18 mouse cellular contexts compared by ENCODE assay signal in genomic region chr9:23306226-23306625, GRCm38 (mm10).
"Had no signal": no experiment of that assay in that cellular context is flagged by ENCODE, and none has a peak within 500 bp of the region (broad histone marks: within the 10 kb centered on the region; RNA-seq: fewer than 3 reads in every experiment).

No protein-coding gene starts in this region.

- DNase-seq: layer of hippocampus, postnatal 36 days; liver, embryonic 13.5 days; retina, postnatal 1 day; right cerebral cortex, postnatal 25 days; spleen, adult 18-20 months; thymus, adult 2 months; thymus, postnatal 14 days; thymus, postnatal 4 days had no signal

- H3K9ac ChIP-seq: kidney, embryonic 15.5 days; liver, embryonic 13.5 days; midbrain, embryonic 13.5 days; neural tube, embryonic 13.5 days; stomach, embryonic 15.5 days had no signal

- H3K36me3 ChIP-seq: kidney, embryonic 15.5 days; liver, embryonic 13.5 days; midbrain, embryonic 10.5 days; midbrain, embryonic 13.5 days; neural tube, embryonic 13.5 days; stomach, embryonic 15.5 days had no signal

- ATAC-seq: intestine, postnatal 0 days; midbrain, embryonic 13.5 days; midbrain, embryonic 16.5 days had no signal

- H3K27ac ChIP-seq: kidney, embryonic 15.5 days; left cerebral cortex, adult 2 months; liver, embryonic 13.5 days; midbrain, embryonic 10.5 days; midbrain, embryonic 13.5 days; neural tube, embryonic 13.5 days; stomach, embryonic 15.5 days had no signal

- H3K4me2 ChIP-seq: kidney, embryonic 15.5 days; liver, embryonic 13.5 days; midbrain, embryonic 13.5 days; neural tube, embryonic 13.5 days; stomach, embryonic 15.5 days had no signal

- H3K27me3 ChIP-seq: kidney, embryonic 15.5 days; liver, embryonic 13.5 days; megakaryocyte, embryonic 14.5 days; midbrain, embryonic 13.5 days; neural tube, embryonic 13.5 days; stomach, embryonic 15.5 days had no signal

- H3K4me3 ChIP-seq: kidney, embryonic 15.5 days; left cerebral cortex, adult 2 months; liver, embryonic 13.5 days; megakaryocyte, embryonic 14.5 days; midbrain, embryonic 10.5 days; midbrain, embryonic 13.5 days; myocyte; neural tube, embryonic 13.5 days; stomach, embryonic 15.5 days had no signal

- H3K4me1 ChIP-seq: kidney, embryonic 15.5 days; liver, embryonic 13.5 days; megakaryocyte, embryonic 14.5 days; midbrain, embryonic 13.5 days; neural tube, embryonic 13.5 days; stomach, embryonic 15.5 days had no signal

- H3K9me3 ChIP-seq: kidney, embryonic 15.5 days; liver, embryonic 13.5 days; megakaryocyte, embryonic 14.5 days; midbrain, embryonic 10.5 days; midbrain, embryonic 13.5 days; neural tube, embryonic 13.5 days; stomach, embryonic 15.5 days had no signal
